Mouse (Mus musculus) hematopoietic stem cell, adult 5-6 weeks (primary cell): Measurements from ENCODE around the gene Cd276. TPM values are rescaled to one million over a fixed set of nuclear protein-coding genes. Genes with fewer than 3 reads are reported as not detected.
A peak's percentile ranks its signal among the peaks of the same experiment; 100 is the strongest.

Source experiments
- ATAC-seq, 2 experiments: fragments of 125-278 bp in 1 of 2; replicated peaks in 1 of 2; 2 replicates each; pipeline ENCODE4 v1.8.0; 2016 to 2017; ENCODE audit warnings: inconsistent platforms in 2 of 2, mild to moderate bottlenecking in 2 of 2, moderate number of reproducible peaks in 2 of 2, low read depth in 1 of 2, moderate TSS enrichment in 1 of 2; ENCODE audit not compliant: low FRiP score in 2 of 2, poor library complexity in 2 of 2, severe bottlenecking in 2 of 2, insufficient read depth in 1 of 2, low TSS enrichment in 1 of 2
- total RNA-seq: library from RNA; stranded (forward); fragments of 172-1452, 232-1000 nt; gene quantifications from 2 replicates; pipeline ENCODE4 v1.2.3, GENCODE M21; 2017

Cd276 gene
- total RNA-seq, 1 experiment from 2014 or later = 2.6 TPM

DNA sequence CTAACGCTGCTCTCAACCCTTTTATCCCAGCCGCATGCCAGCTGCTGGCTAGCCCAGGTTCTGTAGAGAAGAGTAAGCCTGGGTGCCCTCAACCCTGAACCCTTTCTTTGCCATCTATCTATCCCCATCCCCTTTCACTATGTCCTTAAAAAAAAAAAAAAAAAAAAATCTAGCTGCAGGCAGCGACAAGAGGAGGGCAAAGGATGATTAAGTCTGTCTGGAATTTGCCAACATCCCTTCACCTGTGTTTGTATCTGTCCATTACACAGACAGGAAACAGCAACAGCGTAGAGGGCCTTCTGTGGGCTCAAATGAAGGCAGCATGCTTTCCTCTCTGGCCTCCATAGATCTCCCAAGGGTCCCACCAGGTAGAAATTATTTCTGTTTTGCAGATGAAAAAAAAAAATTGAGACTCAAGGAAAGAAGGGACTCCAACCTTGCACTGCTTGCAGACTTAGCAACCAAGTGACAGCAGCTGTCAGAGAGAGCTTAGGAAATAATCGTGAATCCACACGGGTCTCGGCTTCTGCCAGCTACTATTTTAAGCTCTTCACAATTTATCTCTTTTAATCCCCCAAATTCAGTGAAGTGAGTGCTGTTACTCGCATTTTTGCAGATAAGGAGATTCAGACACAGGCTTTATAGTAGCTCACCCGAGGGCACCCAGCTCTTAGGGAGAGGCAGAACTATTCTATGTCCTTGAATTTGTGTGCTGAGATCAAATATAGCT, 613 bp upstream of the Cd276 start:
- no peak for ATAC-seq

DNA sequence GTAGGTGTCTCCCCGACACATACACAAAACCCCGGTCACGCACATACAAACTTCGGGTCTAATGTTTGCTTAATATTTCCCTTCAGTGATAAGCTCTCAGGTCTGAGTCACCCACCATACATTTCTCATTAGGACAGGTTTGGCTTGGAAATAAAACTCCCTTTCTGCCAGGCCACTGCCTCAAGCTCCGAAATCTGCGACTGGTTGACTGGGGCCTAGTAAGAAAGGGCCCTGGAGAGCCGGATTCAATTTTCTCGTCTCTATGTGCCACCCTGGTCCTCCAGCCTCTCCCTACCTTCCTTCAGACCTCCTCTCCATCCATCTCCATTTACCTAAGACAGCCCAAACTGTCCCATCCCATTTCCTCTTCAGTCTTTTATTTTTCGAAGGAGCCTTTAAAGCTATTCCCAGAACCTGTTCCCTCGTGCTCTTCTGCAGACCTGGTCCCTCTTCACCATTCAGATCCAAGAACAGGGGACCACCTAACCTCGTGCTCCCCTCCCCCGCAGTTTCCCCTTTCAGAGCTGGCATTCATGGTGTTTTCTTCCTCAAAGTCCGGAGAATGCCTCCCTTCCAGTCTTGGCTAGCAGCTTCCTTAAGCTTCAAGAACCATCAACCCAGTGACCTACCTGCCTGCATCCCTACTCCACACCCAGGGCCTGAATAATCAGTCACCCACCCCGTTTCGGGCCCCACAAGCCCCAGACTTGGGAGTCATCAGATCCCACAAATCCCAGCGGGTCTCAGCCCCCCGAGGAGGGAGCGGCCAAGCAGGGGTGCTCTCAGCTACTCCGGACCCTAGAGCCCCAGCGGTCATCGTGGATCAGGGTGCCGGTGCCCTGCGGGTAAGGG, 955 bp downstream of the Cd276 start:
- no peak for ATAC-seq

DNA sequence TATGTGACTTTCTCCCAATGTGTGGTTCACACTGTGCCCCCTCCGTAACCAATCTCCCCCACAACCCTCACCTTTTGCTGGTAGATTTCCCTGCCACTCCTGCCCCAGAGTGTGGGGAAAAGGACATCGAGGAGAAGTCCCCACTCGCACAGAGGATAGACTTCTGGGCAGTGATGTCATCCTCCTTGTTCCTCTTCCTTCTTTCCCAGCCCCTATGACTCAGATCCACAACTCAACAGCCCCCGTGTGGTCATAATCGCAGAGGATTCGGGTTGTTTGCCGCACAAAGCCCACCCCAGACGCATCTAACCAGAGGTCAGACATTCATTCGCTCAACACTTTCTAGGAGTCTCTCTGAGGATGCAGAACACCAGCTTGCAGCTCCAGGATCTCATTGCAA, 3.2 kb downstream of the Cd276 start:
- no peak for ATAC-seq

DNA sequence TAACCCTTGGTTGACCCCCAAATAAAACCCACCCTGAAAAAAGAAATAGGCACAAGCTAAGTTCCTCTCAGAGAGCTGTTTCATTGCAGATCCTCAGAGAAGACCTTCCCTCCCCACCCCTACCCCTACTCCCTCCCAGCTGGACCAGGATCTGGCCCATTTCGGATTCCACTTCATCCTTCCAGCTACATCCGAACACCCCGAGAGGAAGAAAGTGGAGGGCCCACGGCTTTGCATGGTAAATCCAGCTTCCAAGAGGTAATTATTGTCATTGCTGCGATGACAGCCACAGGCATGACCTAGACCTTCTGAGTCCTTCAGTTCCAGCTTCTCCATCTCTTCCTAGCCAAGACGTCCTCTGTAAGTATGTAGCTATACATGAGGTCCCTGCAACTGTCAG, 4.3 kb downstream of the Cd276 start:
- no peak for ATAC-seq

DNA sequence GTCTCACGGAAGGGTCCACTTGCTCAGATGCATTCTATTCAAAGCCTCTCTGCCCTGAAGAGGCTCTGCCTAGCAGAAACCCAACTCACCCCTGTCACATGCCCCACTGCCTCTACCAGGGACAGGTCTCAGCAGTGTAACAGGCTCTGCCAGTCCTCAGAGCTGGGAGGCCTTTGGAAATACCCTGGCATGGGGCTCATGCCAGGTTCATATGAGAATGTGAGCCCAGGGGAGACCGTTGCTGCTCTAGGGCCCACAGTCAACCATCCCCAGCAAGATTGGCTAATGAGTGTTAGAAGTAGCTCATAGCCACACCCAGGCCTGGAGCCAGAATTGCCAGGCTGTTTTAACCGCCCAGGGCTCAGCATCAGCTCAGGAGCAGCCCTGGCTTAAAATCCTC, 5.5 kb downstream of the Cd276 start:
- ATAC-seq = no peak

DNA sequence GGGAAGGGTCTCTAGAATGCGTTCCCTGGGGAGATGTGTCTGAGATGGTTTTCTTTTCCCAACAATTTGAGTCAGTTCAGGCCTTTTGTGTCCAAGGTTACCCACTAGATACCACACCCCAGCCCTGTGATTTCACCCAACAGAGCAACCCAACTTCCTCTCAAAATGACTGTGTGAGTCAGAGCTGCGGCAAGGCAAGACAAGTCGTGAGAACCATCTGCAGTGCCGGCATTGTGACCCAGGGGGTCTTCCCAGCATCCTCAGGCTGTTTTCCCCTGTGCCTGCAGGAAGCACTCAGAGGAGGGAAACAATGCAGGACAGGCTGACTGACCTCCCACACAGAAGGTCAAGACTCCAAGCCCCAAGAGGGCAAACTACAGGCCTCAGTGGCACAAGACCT, 6.3 kb downstream of the Cd276 start:
- ATAC-seq = no peak

DNA sequence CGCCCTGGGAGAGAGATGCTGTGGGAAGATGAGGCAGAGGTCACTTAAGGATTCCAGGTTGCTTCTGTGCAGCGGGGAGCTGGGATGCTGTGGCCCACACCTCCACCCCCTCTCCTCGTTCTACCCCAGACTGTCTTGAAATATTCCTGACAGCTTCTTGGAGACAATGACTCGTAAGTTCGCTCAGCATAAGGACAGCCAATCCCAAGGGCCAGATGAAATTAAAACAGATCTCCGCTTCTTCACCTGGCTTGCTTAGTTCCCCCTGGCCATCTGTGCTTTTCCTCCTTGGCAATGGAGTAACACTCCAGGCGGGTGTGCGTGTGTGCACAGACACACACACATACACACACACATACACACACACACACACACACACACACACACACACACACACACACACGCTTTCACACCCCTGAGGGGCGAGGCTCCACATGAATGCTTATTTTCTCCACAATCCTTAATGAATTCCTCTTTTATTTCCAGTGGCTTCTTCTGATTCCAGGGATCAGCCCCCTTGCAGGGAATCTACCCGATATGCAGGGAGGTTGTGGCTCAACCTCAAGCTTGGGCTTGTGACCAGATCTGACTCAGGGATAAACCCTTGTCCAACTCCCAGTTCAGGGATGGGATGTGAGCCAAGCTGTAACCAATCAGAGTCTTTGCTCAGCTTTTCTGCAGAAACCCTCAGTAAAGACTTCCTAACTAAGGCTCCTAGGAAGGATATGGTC, 8.4 kb downstream of the Cd276 start:
- no peak for ATAC-seq

DNA sequence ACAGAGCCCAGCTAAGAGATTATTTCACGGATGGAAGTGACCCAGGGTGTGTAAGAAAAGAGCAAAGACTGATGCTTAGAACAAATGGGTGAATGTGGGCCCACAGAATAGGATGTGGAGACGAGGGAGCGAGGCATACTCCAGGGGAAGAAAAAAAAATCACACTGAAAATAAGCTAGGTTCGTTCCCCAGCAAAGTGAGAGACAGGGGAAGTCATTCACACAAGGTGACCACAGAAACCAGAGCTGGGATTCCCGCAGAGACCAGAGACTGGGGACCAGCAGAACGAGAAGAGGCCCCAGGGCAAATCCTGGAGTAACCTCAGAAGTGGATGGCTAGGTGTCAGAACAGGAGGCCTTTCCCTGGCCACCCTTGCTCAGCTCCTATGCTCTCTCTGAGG, 9.8 kb downstream of the Cd276 start:
- ATAC-seq = no peak

DNA sequence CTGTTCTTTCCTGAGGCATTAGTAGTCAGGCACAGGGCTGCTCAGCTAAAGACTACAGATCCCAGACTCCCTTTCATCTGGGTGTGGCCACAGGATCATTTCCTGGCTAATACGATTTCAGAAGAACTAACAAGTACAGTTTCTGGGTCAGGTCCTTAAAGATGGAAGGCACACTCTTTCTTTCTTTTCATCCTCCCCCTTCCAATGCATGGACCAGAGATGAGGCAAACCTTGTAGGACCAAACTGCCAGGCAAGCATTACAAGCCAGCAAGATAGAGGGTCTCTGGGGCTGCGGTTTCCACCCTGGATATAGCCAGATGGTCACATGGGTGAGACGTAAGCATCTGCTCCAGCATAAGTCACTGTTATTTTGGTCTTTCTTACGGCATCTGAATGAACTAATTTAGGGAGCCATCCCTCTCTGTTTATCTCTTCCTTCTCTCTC, 10.3 kb downstream of the Cd276 start:
- ATAC-seq = no peak

DNA sequence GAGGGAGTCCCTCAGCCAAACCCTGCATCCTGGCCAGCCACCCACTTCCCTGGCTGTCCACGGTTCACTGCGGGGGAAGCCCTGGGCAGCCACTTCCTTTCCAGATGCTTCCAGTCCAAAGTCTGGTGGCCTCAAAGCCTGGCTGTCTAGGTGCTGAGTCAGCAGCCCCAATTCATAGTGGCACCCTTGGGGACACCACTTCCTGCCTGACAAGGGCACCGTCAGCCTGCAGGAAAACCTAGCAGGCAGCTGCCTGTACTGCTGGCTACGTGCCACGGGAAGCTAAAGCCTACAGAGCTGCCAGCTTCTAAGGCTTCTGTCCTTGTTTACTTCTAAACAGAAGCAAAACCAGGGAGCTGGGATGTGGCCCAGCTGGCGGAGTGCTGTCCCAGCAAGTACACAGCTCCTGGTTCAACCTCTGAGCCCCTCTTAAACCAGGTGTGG, 13.3 kb downstream of the Cd276 start:
- peak; percentile 85 to 91 for ATAC-seq

DNA sequence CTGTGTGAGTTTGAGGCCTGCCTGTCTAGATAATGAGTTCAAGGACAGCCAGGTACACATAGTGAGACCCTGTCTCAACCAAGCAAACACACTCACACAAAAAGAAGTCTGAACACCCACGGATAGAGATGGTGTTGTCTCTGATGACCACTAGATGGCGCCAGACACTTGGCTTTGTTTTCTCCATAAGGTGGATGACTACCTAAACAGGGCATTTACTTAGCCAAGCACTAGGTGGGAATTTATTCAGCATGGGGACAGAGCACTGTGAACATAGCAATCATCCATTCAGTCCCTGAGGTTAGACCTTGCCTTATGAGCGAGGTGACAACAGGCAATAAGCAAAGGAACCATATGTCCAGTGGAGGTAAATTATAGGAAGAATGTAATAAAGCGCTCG, 15.4 kb downstream of the Cd276 start:
- no peak for ATAC-seq

DNA sequence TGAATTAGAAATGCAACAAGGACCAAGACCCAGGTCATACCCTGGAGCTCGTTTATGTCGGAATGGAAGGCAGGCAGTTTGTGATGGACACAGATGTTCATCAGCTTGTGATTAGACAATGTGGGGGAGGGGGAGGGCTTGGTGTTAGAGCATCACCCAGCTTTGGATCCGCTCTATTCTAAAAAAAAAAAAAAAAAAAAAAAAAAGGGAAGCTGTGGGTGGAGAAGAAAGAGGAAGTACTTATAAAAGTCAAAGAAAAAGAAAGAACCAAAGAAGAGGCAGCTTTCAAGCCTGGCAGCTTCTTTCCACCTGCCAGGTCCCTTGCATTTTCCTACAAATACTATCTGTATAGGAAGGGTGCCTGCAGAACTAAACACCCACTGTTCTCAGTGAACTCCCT, 17.5 kb downstream of the Cd276 start:
- peak; percentile 10 to 22; a peak in 1 of 4 replicates for ATAC-seq

DNA sequence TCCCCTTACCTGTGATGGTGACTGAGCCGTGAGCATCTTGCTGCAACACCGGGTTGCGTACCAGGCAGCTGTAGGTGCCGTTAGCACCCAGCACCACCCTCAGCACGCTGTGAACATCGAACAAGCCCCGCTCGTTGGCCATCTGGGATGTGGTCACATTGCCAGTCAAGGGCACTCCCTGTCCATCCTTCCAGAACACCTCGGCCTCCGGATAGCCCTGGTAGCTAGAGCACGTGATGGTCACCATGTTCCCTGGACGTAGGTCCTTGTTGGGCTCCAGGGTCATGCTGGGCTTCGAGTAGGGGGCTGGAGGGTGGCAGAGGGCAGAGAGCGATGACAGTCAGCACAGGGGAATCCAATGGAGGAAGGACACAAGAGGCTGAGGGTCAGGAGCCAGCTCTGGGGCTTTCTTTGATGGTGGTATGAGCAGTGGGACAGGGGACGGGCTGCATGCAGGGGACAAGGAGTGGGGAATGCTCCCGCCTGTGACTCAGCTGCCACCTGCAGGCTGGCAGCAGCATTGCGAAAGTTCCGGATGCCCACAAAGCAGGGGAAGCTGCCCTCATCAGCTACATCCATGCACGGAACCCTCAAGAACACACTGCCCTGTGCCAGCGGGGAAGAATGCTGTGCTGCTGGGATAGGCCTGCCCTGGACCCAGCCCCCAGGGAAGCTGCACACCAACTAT, 19.6 kb downstream of the Cd276 start:
- peak; percentile 53 to 73 for ATAC-seq

DNA sequence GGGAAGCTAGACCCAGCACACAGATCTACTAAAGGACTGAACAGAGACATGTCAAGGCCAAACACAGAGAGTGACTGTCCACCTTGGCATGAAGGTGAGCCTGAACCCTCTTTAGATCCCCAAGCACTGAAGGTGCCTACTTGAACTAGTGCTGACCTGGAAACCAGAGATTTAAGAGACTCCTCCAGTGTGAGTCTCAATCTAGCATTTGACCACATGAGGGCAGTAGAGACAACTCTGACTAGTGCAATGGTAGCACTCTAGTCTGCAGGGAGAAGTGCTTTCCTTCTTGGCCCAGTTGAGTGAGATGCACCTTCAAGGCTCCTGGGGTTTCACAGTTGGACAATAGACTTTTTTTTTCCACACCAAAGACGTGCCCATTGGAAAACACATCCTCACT, 20.5 kb downstream of the Cd276 start:
- ATAC-seq = peak; percentile 44 to 63; a peak in 3 of 4 replicates

DNA sequence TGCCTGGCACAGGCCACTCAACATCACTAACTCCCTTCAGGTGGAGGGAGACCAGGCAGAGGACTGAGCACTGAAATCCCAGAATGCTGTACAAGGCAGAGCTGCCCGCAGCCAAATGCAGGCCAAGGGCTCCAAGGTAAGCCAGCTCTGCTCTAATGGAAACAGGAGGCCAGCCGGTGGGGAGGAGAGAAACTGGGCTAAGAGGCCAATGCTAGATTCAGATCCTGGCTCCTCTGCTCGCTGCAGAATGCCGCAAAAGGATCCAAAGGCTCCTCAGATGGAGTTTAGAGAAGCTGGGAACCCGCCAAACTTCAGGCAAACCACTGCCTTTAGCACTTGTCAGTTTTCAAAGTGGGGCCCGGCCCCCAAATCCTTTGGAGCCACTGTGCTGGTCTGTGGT, 21.9 kb downstream of the Cd276 start:
- no peak for ATAC-seq

DNA sequence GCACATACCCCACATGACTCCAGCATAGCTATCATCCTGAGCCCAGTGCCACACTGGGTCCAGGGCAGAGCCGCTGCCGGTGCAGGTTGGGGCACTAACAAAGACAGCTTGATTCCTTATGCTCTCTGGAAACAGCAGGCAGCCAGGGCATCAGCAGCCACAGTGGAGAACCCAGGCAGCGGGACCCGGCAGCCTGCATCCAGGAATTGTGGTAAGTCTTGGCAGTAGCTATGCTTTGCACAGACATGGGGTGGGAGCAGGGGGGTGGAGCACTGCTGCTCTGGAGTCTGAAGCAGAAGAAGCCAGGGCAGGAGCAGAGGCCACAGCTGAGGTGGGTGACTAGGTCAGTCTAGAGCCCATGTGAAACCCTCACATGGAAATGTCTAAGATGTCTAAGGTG, 23.0 kb downstream of the Cd276 start:
- ATAC-seq = no peak

DNA sequence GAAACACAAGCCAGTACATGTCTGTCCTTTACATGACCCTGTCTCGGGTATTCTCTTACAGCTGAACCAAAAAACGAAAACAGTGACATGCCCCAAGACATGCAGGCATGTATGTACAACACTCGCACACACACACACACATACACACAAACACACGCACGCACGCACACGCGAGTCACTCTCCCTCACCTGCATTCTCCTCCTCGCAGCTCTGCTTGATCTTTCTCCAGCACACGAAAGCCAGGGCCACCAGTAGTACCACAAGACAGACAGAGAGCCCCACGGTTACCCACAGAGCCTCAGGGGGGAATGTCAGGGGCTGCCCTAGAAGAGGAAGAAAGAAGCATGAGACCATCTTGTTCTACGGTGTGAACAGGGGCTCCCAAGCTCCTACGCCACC, 24.8 kb downstream of the Cd276 start:
- no peak for ATAC-seq
